Mouse (Mus musculus) CD8-positive naive resting alpha-beta T cell, adult 57 days (primary cell): ENCODE results near the gene Gm14698. TPM values are rescaled to one million over a fixed set of nuclear protein-coding genes. Genes with fewer than 3 reads are reported as not detected.

ENCODE experiments used
- total RNA-seq: library from RNA; stranded (reverse); gene quantifications from one replicate; pipeline ENCODE4 v1.2.4, GENCODE M21; 2023

Gene Gm14698
- 1.3 TPM for total RNA-seq

GRCm38 (mm10) chrX:68821059-68821458 lies at the start of gene Gm14698:
TSS of gene Gm14698 (plus strand) at chrX:68821093.

Other genes with a start within 250 kb of the Gm14698 start
- gene Fmr1, start 142.6 kb upstream of the Gm14698 start, total RNA-seq, result 97.5 TPM
- gene Fmr1nb, start 59.3 kb upstream of the Gm14698 start, total RNA-seq, result not detected
- not detected for gene Gm6812, start 72.0 kb downstream of the Gm14698 start, total RNA-seq